Comparison of ENCODE assay signal across 31 mouse cellular contexts in the genomic region with DNA sequence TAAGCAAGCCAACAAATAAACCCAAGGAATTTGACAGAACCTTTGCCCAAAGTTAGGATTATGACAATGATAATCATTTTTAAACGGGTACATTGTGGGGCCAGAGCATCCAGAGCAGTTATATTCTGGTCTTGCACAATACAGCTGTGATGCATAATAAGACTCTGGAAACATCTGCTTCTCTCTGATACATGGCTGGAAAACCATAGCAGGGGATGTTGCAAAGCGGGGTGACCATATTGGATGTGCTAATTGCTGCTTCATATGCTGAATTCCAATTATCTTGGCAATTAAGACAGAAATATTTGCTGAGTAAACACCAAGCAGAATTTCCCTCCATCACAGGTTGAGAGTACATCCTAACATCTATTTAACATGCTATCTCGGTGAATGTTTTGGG.
DNase-seq lines count a peak whose midpoint lies in the region; ATAC-seq lines count a peak whose summit lies in the region.
"Had no signal": no experiment of that assay in that cellular context is flagged by ENCODE, and none has a peak within 500 bp of the region (broad histone marks: within the 10 kb centered on the region; RNA-seq: fewer than 3 reads in every experiment).

No protein-coding gene starts in this region.

- H3K4me3 ChIP-seq in hindbrain, embryonic 13.5 days = no peak overlapping the region
- no peak overlapping the region for H3K4me3 ChIP-seq in hindbrain, embryonic 10.5 days
- no peak overlapping the region for H3K4me3 ChIP-seq in midbrain, embryonic 15.5 days
- no peak overlapping the region for H3K4me3 ChIP-seq in midbrain, embryonic 10.5 days
- no peak overlapping the region for H3K4me3 ChIP-seq in forebrain, embryonic 15.5 days
- H3K4me3 ChIP-seq: embryonic facial prominence, embryonic 13.5 days; erythroblast, embryonic 14.5 days; heart, embryonic 10.5 days; heart, embryonic 15.5 days; intestine, embryonic 15.5 days; limb, embryonic 10.5 days; limb, embryonic 15.5 days; liver, embryonic 13.5 days; megakaryocyte, embryonic 14.5 days had no signal

- peak; percentile 75 for ATAC-seq in hindbrain, embryonic 13.5 days (ENCODE audit: low FRiP score)
- 0 out of 2 replicates have a peak, but pooled peaks have one; percentile 30 for ATAC-seq in midbrain, embryonic 15.5 days (replicated peaks)
- peak; percentile 73 for ATAC-seq in forebrain, embryonic 15.5 days (replicated peaks)
- ATAC-seq: hindbrain, postnatal 0 days; lung, postnatal 0 days had no signal

- 76% methylated on average over 3 of the region's 3 CpGs for WGBS in hindbrain, embryonic 13.5 days
- 89% methylated on average over 3 of the region's 3 CpGs for WGBS in hindbrain, embryonic 10.5 days
- WGBS in midbrain, embryonic 15.5 days = 84% methylated on average over 3 of the region's 3 CpGs
- 89% methylated on average over 3 of the region's 3 CpGs for WGBS in midbrain, embryonic 10.5 days
- 71% methylated on average over 3 of the region's 3 CpGs for WGBS in forebrain, embryonic 15.5 days

- no peaks in the 10 kb centered on the region for H3K27me3 ChIP-seq in hindbrain, embryonic 13.5 days
- no peaks in the 10 kb centered on the region for H3K27me3 ChIP-seq in hindbrain, embryonic 10.5 days (ENCODE audit: insufficient read depth, poor library complexity, severe bottlenecking)
- no peaks in the 10 kb centered on the region for H3K27me3 ChIP-seq in midbrain, embryonic 15.5 days (replicated peaks)
- H3K27me3 ChIP-seq in midbrain, embryonic 10.5 days (ENCODE audit: low read depth, poor library complexity, severe bottlenecking) = no peaks in the 10 kb centered on the region
- no peaks in the 10 kb centered on the region for H3K27me3 ChIP-seq in forebrain, embryonic 15.5 days
- H3K27me3 ChIP-seq: embryonic facial prominence, embryonic 13.5 days; heart, embryonic 15.5 days; intestine, embryonic 15.5 days; limb, embryonic 15.5 days; liver, embryonic 13.5 days; megakaryocyte, embryonic 14.5 days had no signal

- H3K9me3 ChIP-seq in hindbrain, embryonic 13.5 days = no peaks in the 10 kb centered on the region
- H3K9me3 ChIP-seq in hindbrain, embryonic 10.5 days = no peaks in the 10 kb centered on the region
- H3K9me3 ChIP-seq in midbrain, embryonic 15.5 days = no peaks in the 10 kb centered on the region
- H3K9me3 ChIP-seq in midbrain, embryonic 10.5 days (replicated peaks) = no peaks in the 10 kb centered on the region
- H3K9me3 ChIP-seq in forebrain, embryonic 15.5 days = no peaks in the 10 kb centered on the region
- H3K9me3 ChIP-seq: embryonic facial prominence, embryonic 13.5 days; heart, embryonic 10.5 days; heart, embryonic 15.5 days; intestine, embryonic 15.5 days; limb, embryonic 10.5 days; limb, embryonic 15.5 days; liver, embryonic 13.5 days had no signal

- no peak overlapping the region for H3K4me2 ChIP-seq in hindbrain, embryonic 13.5 days
- H3K4me2 ChIP-seq in midbrain, embryonic 15.5 days = no peak overlapping the region
- no peak overlapping the region for H3K4me2 ChIP-seq in forebrain, embryonic 15.5 days (replicated peaks)
- H3K4me2 ChIP-seq: embryonic facial prominence, embryonic 13.5 days; heart, embryonic 15.5 days; intestine, embryonic 15.5 days; limb, embryonic 15.5 days; liver, embryonic 13.5 days had no signal

- H3K9ac ChIP-seq in hindbrain, embryonic 13.5 days = no peak overlapping the region
- no peak overlapping the region for H3K9ac ChIP-seq in midbrain, embryonic 15.5 days
- no peak overlapping the region for H3K9ac ChIP-seq in forebrain, embryonic 15.5 days (replicated peaks)
- H3K9ac ChIP-seq: embryonic facial prominence, embryonic 13.5 days; heart, embryonic 15.5 days; intestine, embryonic 15.5 days; limb, embryonic 15.5 days; liver, embryonic 13.5 days had no signal

- H3K4me1 ChIP-seq in hindbrain, embryonic 13.5 days (replicated peaks) = no peaks in the 10 kb centered on the region
- H3K4me1 ChIP-seq in hindbrain, embryonic 10.5 days (replicated peaks) = no peaks in the 10 kb centered on the region
- no peaks in the 10 kb centered on the region for H3K4me1 ChIP-seq in midbrain, embryonic 15.5 days
- H3K4me1 ChIP-seq in midbrain, embryonic 10.5 days = no peaks in the 10 kb centered on the region
- peaks cover 4% of the 10 kb centered on the region for H3K4me1 ChIP-seq in forebrain, embryonic 15.5 days
- H3K4me1 ChIP-seq: heart, embryonic 10.5 days; intestine, embryonic 15.5 days; limb, embryonic 10.5 days; limb, embryonic 15.5 days; liver, embryonic 13.5 days; megakaryocyte, embryonic 14.5 days had no signal

- no peaks in the 10 kb centered on the region for H3K36me3 ChIP-seq in hindbrain, embryonic 13.5 days
- H3K36me3 ChIP-seq in hindbrain, embryonic 10.5 days = no peaks in the 10 kb centered on the region
- no peaks in the 10 kb centered on the region for H3K36me3 ChIP-seq in midbrain, embryonic 15.5 days (replicated peaks)
- no peaks in the 10 kb centered on the region for H3K36me3 ChIP-seq in midbrain, embryonic 10.5 days
- H3K36me3 ChIP-seq in forebrain, embryonic 15.5 days = no peaks in the 10 kb centered on the region
- H3K36me3 ChIP-seq: embryonic facial prominence, embryonic 13.5 days; heart, embryonic 10.5 days; heart, embryonic 15.5 days; intestine, embryonic 15.5 days; limb, embryonic 10.5 days; limb, embryonic 15.5 days; liver, embryonic 13.5 days had no signal

- DNase-seq in hindbrain, embryonic 10.5 days (ENCODE audit: low spot score) = no peak
- DNase-seq in midbrain, embryonic 10.5 days (ENCODE audit: low spot score) = no peak
- DNase-seq in kidney, adult 8-10 months = no peak
- DNase-seq in MN1 (ENCODE audit: low spot score) = no peak
- DNase-seq: adrenal gland, postnatal 10 days; cerebellum, adult 11-12 months; cerebellum, adult 9-11 months; embryo, embryonic 11 days; gastrocnemius, postnatal 14 days; heart, adult 11 months; kidney, adult 2 months; liver, embryonic 13.5 days; lung, adult 18-20 months; lung, postnatal 4 days; right cerebral cortex, adult 18-20 months; spleen, adult 18-20 months; thymus, postnatal 14 days had no signal

- H3K27ac ChIP-seq in hindbrain, embryonic 13.5 days = no peak overlapping the region
- no peak overlapping the region for H3K27ac ChIP-seq in hindbrain, embryonic 10.5 days
- H3K27ac ChIP-seq in midbrain, embryonic 15.5 days = no peak overlapping the region
- no peak overlapping the region for H3K27ac ChIP-seq in midbrain, embryonic 10.5 days (replicated peaks)
- H3K27ac ChIP-seq in forebrain, embryonic 15.5 days (replicated peaks) = peak overlapping the region; percentile 62
- H3K27ac ChIP-seq: embryonic facial prominence, embryonic 13.5 days; heart, embryonic 10.5 days; heart, embryonic 15.5 days; hindbrain, postnatal 0 days; intestine, embryonic 15.5 days; kidney, postnatal 0 days; limb, embryonic 10.5 days; limb, embryonic 15.5 days; liver, embryonic 13.5 days had no signal
